Mouse (Mus musculus) CH12.LX (cell line): ENCODE results near the gene Prr5. TPM values are rescaled to one million over a fixed set of nuclear protein-coding genes. Genes with fewer than 3 reads are reported as not detected.

Experiments used
- DNase-seq: peaks from one replicate; pipeline ENCODE4 v3.0.0-alpha.2; 2013; ENCODE audit errors: extremely low read depth
- H3K27ac ChIP-seq: 2 replicates; pipeline ENCODE4 v1.5.1; 2012; ENCODE audit warnings: low read depth, mild to moderate bottlenecking, control low read depth, moderate library complexity; ENCODE audit not compliant: insufficient read depth
- H3K27me3 ChIP-seq: replicated peaks from 2 replicates; pipeline ENCODE3; 2012; ENCODE audit warnings: inconsistent platforms
- H3K36me3 ChIP-seq, 2 experiments: replicated peaks in 1 of 2; 2 replicates each; pipeline versions ENCODE3 to v1.6.1; 2012; ENCODE audit warnings: inconsistent platforms in 1 of 2, low read length in 1 of 2, mild to moderate bottlenecking in 1 of 2, mixed read lengths in 1 of 2, moderate library complexity in 1 of 2; ENCODE audit not compliant: control insufficient read depth in 1 of 2, insufficient read depth in 1 of 2
- H3K4me1 ChIP-seq, 2 experiments: 2 replicates each; pipeline ENCODE4 v1.6.1; 2012; ENCODE audit warnings: inconsistent platforms in 1 of 2, moderate library complexity in 1 of 2; ENCODE audit not compliant: insufficient read depth in 2 of 2, control insufficient read depth in 1 of 2
- H3K4me2 ChIP-seq: 2 replicates; pipeline ENCODE4 v1.6.1; 2012; ENCODE audit warnings: low read depth, mild to moderate bottlenecking, control low read depth; ENCODE audit not compliant: poor library complexity, insufficient read depth, severe bottlenecking
- H3K4me3 ChIP-seq, 3 experiments: fragments of 150-350 bp in 1 of 3; sonication (generic) in 1 of 3; replicated peaks in 1 of 3; 2 replicates each; pipeline versions ENCODE3 to v1.5.1; 2011 to 2012; ENCODE audit warnings: low read depth in 2 of 3, low read length in 2 of 3, mild to moderate bottlenecking in 2 of 3, moderate library complexity in 2 of 3, control low read depth in 1 of 3, improper control_type of control experiment in 1 of 3, inconsistent platforms in 1 of 3, mixed read lengths in 1 of 3; ENCODE audit not compliant: poor library complexity in 1 of 3
- H3K79me2 ChIP-seq: replicated peaks from 2 replicates; pipeline ENCODE4 v1.6.1; 2012; ENCODE audit warnings: mild to moderate bottlenecking, moderate library complexity; ENCODE audit not compliant: control insufficient read depth, poor library complexity, insufficient read depth, severe bottlenecking; ENCODE audit errors: extremely low read depth
- H3K9ac ChIP-seq: 2 replicates; pipeline ENCODE4 v1.6.1; 2012; ENCODE audit warnings: low read depth, mild to moderate bottlenecking, control low read depth, moderate library complexity; ENCODE audit not compliant: insufficient read depth
- H3K9me3 ChIP-seq: replicated peaks from 2 replicates; pipeline ENCODE3; 2012; ENCODE audit warnings: low read length, inconsistent platforms, mixed read lengths
- BHLHE40 ChIP-seq: IDR thresholded peaks from 2 replicates; pipeline ENCODE4 v1.6.1; 2011; ENCODE audit warnings: mild to moderate bottlenecking, low read depth, low read length, improper control_type of control experiment
- CHD1 ChIP-seq: IDR thresholded peaks from 2 replicates; pipeline ENCODE4 v1.6.1; 2012; ENCODE audit warnings: low read depth, low read length, improper control_type of control experiment, inconsistent platforms
- CTCF ChIP-seq, 2 experiments: IDR thresholded peaks in 1 of 2; conservative IDR thresholded peaks in 1 of 2; 2 replicates each; pipeline ENCODE4 v1.5.1; 2011 to 2012; ENCODE audit warnings: low read depth in 2 of 2, low read length in 2 of 2, improper control_type of control experiment in 1 of 2, inconsistent platforms in 1 of 2, mild to moderate bottlenecking in 1 of 2, moderate library complexity in 1 of 2
- ELF1 ChIP-seq: IDR thresholded peaks from 2 replicates; pipeline ENCODE4 v1.6.1; 2014; ENCODE audit warnings: low read depth, mild to moderate bottlenecking, inconsistent platforms, low read length, improper control_type of control experiment
- EP300 ChIP-seq: IDR thresholded peaks from 2 replicates; pipeline ENCODE4 v1.6.1; 2011; ENCODE audit warnings: low read length, improper control_type of control experiment
- ETS1 ChIP-seq: conservative IDR thresholded peaks from 2 replicates; pipeline ENCODE4 v1.6.1; 2012; ENCODE audit warnings: low read depth, mild to moderate bottlenecking, inconsistent platforms, low read length, improper control_type of control experiment, moderate library complexity
- GABPA ChIP-seq: IDR thresholded peaks from 2 replicates; pipeline ENCODE4 v1.6.1; 2012; ENCODE audit warnings: low read depth, low read length, improper control_type of control experiment, inconsistent platforms; ENCODE audit not compliant: insufficient replicate concordance
- IRF4 ChIP-seq: IDR thresholded peaks from 2 replicates; pipeline ENCODE4 v1.6.1; 2014; ENCODE audit warnings: low read depth, mild to moderate bottlenecking, inconsistent platforms, low read length, improper control_type of control experiment
- JUN ChIP-seq: IDR thresholded peaks from 2 replicates; pipeline ENCODE4 v1.6.1; 2011; ENCODE audit warnings: low read depth, mild to moderate bottlenecking, low read length, improper control_type of control experiment, moderate library complexity; ENCODE audit not compliant: insufficient read depth
- MAFK ChIP-seq: IDR thresholded peaks from 2 replicates; pipeline ENCODE4 v1.6.1; 2011; ENCODE audit warnings: low read length, improper control_type of control experiment; ENCODE audit not compliant: insufficient replicate concordance
- MAX ChIP-seq: IDR thresholded peaks from 2 replicates; pipeline ENCODE4 v1.6.1; 2011; ENCODE audit warnings: low read length, improper control_type of control experiment
- MAZ ChIP-seq: IDR thresholded peaks from 2 replicates; pipeline ENCODE4 v1.6.1; 2012; ENCODE audit warnings: low read depth, mild to moderate bottlenecking, inconsistent platforms, low read length, improper control_type of control experiment, moderate library complexity
- MEF2A ChIP-seq: IDR thresholded peaks from 2 replicates; pipeline ENCODE4 v1.6.1; 2014; ENCODE audit warnings: low read depth, mild to moderate bottlenecking, inconsistent platforms, low read length, improper control_type of control experiment, borderline replicate concordance
- MYC ChIP-seq: IDR thresholded peaks from 2 replicates; pipeline ENCODE4 v1.6.1; 2011; ENCODE audit warnings: low read depth, mild to moderate bottlenecking, improper control_type of control experiment, low read length
- NELFE ChIP-seq: IDR thresholded peaks from 2 replicates; pipeline ENCODE4 v1.6.1; 2011; ENCODE audit warnings: low read depth, low read length, improper control_type of control experiment
- NRF1 ChIP-seq: IDR thresholded peaks from 2 replicates; pipeline ENCODE4 v1.6.1; 2014; ENCODE audit warnings: low read depth, mild to moderate bottlenecking, inconsistent platforms, low read length, improper control_type of control experiment, moderate library complexity
- POLR2A ChIP-seq: IDR thresholded peaks from 2 replicates; pipeline ENCODE4 v1.6.1; 2011; ENCODE audit warnings: low read depth, mild to moderate bottlenecking, improper control_type of control experiment, low read length
- RAD21 ChIP-seq: IDR thresholded peaks from 2 replicates; pipeline ENCODE4 v1.6.1; 2011; ENCODE audit warnings: low read depth, mild to moderate bottlenecking, low read length, improper control_type of control experiment, moderate library complexity
- RCOR1 ChIP-seq: conservative IDR thresholded peaks from 2 replicates; pipeline ENCODE4 v1.6.1; 2012; ENCODE audit warnings: low read depth, mild to moderate bottlenecking, inconsistent platforms, low read length, improper control_type of control experiment
- SMC3 ChIP-seq: IDR thresholded peaks from 2 replicates; pipeline ENCODE4 v1.6.1; 2011; ENCODE audit warnings: low read depth, low read length, improper control_type of control experiment
- UBTF ChIP-seq: IDR thresholded peaks from 2 replicates; pipeline ENCODE4 v1.6.1; 2012; ENCODE audit warnings: low read depth, mild to moderate bottlenecking, inconsistent platforms, low read length, improper control_type of control experiment, moderate library complexity
- USF1 ChIP-seq: IDR thresholded peaks from 2 replicates; pipeline ENCODE4 v1.6.1; 2014; ENCODE audit warnings: low read depth, mild to moderate bottlenecking, inconsistent platforms, low read length, improper control_type of control experiment
- USF2 ChIP-seq: conservative IDR thresholded peaks from 2 replicates; pipeline ENCODE4 v1.6.1; 2011; ENCODE audit warnings: low read depth, low read length, improper control_type of control experiment
- ZC3H11A ChIP-seq: IDR thresholded peaks from 2 replicates; pipeline ENCODE4 v1.6.1; 2012; ENCODE audit warnings: low read depth, mild to moderate bottlenecking, inconsistent platforms, low read length, improper control_type of control experiment
- ZKSCAN1 ChIP-seq: IDR thresholded peaks from 2 replicates; pipeline ENCODE4 v1.6.1; 2012; ENCODE audit warnings: low read depth, inconsistent platforms, low read length, improper control_type of control experiment, borderline replicate concordance
- dilution Hi-C: fragments of 300-500 bp; cut with MboI; formaldehyde crosslinking; loops from 2 replicates; pipeline ENCODE4 v1.14.3; 2020; ENCODE audit warnings: low sequenced_read_pairs; ENCODE audit not compliant: extremely low pct_unique_long_range_greater_than_20kb, extremely low pct_ligation_motif_present
- in situ Hi-C: fragments of 300-500 bp; cut with MboI; formaldehyde crosslinking; loops from 3 replicates; pipeline ENCODE4 v1.14.3; 2019; ENCODE audit warnings: low sequenced_read_pairs, low pct_ligation_motif_present, low pct_unique_long_range_greater_than_20kb, mixed read lengths
- polyA plus RNA-seq: library from polyadenylated mRNA; unstranded; fragments of >175 nt; gene quantifications from 2 replicates; pipeline ENCODE4 v1.2.1, GENCODE M21; 2012; ENCODE audit warnings: low read depth; ENCODE audit not compliant: insufficient read length
- total RNA-seq, 2 experiments: library from RNA; depleted of rRNA; stranded (reverse); fragments of 300-350 nt in 1 of 2; fragments of >200 nt in 1 of 2; gene quantifications; 2 replicates each; pipeline ENCODE4 v1.2.3; 2012 to 2014

Prr5 gene
- total and polyA plus RNA-seq, 3 experiments, result 11.6 to 68.2 (median 19.7) TPM

GRCm38 (mm10) chr15:84675317-84675716, 5.9 kb downstream of the Prr5 start:
- Histone ChIP-seq H3K9ac (0 out of 2 replicates have a peak overlapping the region, but pooled peaks have one; percentile 7), H3K79me2 (no peaks in the 10 kb centered on the region), H3K36me3 (no peaks in the 10 kb centered on the region), H3K27ac (no peak overlapping the region), H3K9me3 (peaks cover 2% of the 10 kb centered on the region), H3K4me2 (no peak overlapping the region), H3K27me3 (peaks cover 7% of the 10 kb centered on the region), H3K4me3 (no peak overlapping the region), H3K4me1 (peaks cover 11 to 16% of the 10 kb centered on the region in 2 experiments)
- in situ Hi-C loops (loop anchor here (10.0 kb wide), 1 partner anchor 249 kb away; the partner anchor contains the start of genes Gm29666 and Nup50), dilution Hi-C loops (no loop called here)
- DNase-seq, result no peak
- TF ChIP-seq POLR2A (no peak), ELF1 (0 out of 2 replicates have a peak, but pooled peaks have one; percentile 50), BHLHE40 (no peak), USF1 (no peak), ETS1 (no peak)

DNA sequence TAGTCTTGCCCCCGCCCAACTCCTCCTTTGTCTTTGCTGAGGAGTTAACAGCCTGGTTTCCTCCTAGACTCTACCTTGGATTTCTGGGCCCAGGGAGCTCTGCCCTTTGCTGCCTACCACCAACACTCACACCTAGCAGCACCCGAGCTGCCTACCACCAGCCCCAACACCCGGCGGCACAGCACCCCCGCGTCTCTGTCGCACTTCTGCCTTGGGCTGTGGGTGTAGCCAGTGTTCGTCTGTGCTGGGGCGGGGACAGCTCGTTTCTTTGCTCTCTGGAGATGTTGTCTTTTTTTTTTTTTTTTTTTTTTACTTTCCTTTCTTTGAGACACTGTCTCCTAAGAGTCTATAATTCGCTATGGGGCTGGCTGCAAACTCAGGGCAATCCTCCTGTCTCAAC, 8.5 kb downstream of the Prr5 start:
- in situ Hi-C loops, result loop anchor here (10.0 kb wide), 1 partner anchor 247 kb away; the partner anchor contains the start of genes Gm29666 and Nup50
- H3K4me2 ChIP-seq, result no peak overlapping the region
- peaks cover 2% of the 10 kb centered on the region for H3K9me3 ChIP-seq

GRCm38 (mm10) chr15:84679090-84679489, 9.7 kb downstream of the Prr5 start:
- Histone ChIP-seq H3K9me3 (peaks cover 2% of the 10 kb centered on the region), H3K4me2 (no peak overlapping the region), H3K4me3 (no peak overlapping the region), H3K4me1 (peaks cover 20 to 38% of the 10 kb centered on the region in 2 experiments), H3K9ac (no peak overlapping the region), H3K27me3 (no peaks in the 10 kb centered on the region), H3K36me3 (peaks cover 0 to 3% of the 10 kb centered on the region in 2 experiments), H3K79me2 (peaks cover 31% of the 10 kb centered on the region), H3K27ac (no peak overlapping the region)
- DNase-seq, result peak; percentile 51
- in situ Hi-C loops (loop anchor here (10.0 kb wide), 1 partner anchor 246 kb away; the partner anchor contains the start of genes Gm29666 and Nup50), dilution Hi-C loops (no loop called here)
- TF ChIP-seq UBTF (no peak), POLR2A (no peak), NELFE (no peak), RAD21 (peak; percentile 89), USF1 (no peak), CTCF (conservative IDR thresholded peaks at IDR 0.05 in 1 of 2, IDR thresholded peaks at IDR 0.05 in 1 of 2; ENCODE audit: low read depth in 2 of 2, low read length in 2 of 2) (peak; percentile 70 to 91), MYC (peak; percentile 63), ZC3H11A (peak; percentile 11; the same call in 1 of the 2 replicates), ETS1 (no peak), IRF4 (no peak), GABPA (no peak), SMC3 (peak; percentile 85)

More for the DNA sequence above, 8.5 kb downstream of the Prr5 start:
- Histone ChIP-seq H3K79me2 (peaks cover 21% of the 10 kb centered on the region), H3K36me3 (no peaks in the 10 kb centered on the region), H3K27me3 (no peaks in the 10 kb centered on the region), H3K4me3 (no peak overlapping the region), H3K9ac (no peak overlapping the region), H3K4me1 (peaks cover 14 to 27% of the 10 kb centered on the region in 2 experiments), H3K27ac (no peak overlapping the region)
- dilution Hi-C loops, result no loop called here
- DNase-seq, result no peak
- no peak for TF ChIP-seq UBTF
- no peak for TF ChIP-seq MEF2A
- TF ChIP-seq MAZ, result no peak
- TF ChIP-seq CHD1, result no peak
- no peak for TF ChIP-seq USF2
- TF ChIP-seq SMC3, result no peak
- TF ChIP-seq POLR2A, result no peak
- no peak for TF ChIP-seq ZC3H11A
- no peak for TF ChIP-seq RAD21
- no peak for TF ChIP-seq EP300
- TF ChIP-seq JUN, result no peak
- no peak for TF ChIP-seq IRF4
- TF ChIP-seq GABPA, result no peak
- TF ChIP-seq ZKSCAN1, result no peak
- no peak for TF ChIP-seq MYC
- no peak for TF ChIP-seq MAFK
- no peak for TF ChIP-seq RCOR1
- no peak for TF ChIP-seq MAX
- no peak for TF ChIP-seq ELF1
- no peak for TF ChIP-seq NRF1
